Mouse (Mus musculus): ENCODE measurements around the gene Prss41. TPM values are rescaled to one million over a fixed set of nuclear protein-coding genes. Genes with fewer than 3 reads are reported as not detected.

Prss41 gene
- total RNA-seq, 1 experiment: 6.8 TPM

DNA sequence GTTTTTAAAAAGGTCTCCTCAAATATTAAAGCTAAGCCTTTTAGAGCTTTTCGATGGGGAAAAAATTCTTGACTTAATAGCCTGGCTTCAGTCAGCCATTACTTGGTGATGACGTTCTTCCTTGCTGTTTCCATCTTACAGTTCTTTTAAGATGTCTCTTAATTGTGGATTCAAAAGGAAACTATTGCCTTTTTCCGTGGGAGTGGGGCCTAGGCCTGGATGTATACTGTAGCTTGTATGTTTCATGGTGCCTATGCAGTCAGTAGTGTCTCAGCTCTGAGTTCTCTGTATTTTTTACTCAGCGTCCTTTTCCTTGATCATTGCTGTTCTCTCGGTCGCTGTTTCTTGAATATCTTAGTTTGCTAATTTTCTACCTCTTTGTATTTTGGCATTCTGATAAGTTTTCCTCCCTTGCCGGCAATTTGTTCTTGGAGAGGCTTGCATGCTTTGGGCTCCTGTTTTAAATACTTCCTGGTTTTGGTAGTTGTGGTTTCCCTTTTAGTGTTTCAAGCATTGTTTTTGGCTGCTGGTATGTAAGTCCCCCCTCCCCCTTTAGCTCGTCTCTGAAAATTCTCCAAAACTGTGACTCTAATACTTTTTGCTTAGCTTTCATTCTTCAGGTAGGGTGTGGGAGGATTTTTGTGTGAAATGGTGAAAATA lies 39.4 kb downstream of the Prss41 start:
- Histone ChIP-seq H3K4me3 (ENCODE audit: insufficient read depth in 1 of 2, low read depth in 1 of 2, low read length in 2 of 2, poor library complexity in 1 of 2, severe bottlenecking in 1 of 2) (peak overlapping the region; percentile 79 to 95), H3K9me3 (ENCODE audit: control insufficient read depth, insufficient read depth, low read depth, low read length) (no peaks in the 10 kb centered on the region), H3K36me3 (ENCODE audit: control insufficient read depth, insufficient read depth, low read length, poor library complexity, severe bottlenecking) (peaks cover 19% of the 10 kb centered on the region), H3K27ac (ENCODE audit: insufficient read depth, low read depth, low read length, poor library complexity, severe bottlenecking) (no peak overlapping the region; the same call in 1 of the 2 replicates), H3K9ac (ENCODE audit: insufficient read depth, low read depth, low read length, poor library complexity, severe bottlenecking) (peak overlapping the region; percentile 93), H3K4me1 (ENCODE audit: control insufficient read depth in 2 of 2, insufficient read depth in 2 of 2, low read length in 2 of 2, poor library complexity in 1 of 2) (peaks cover 0 to 4% of the 10 kb centered on the region in 2 experiments; a peak in 2 of 4 replicates)
- no peak for DNase-seq (ENCODE audit: low read depth, low spot score)
- in situ Hi-C loops (cut with MboI; ENCODE audit: low sequenced_read_pairs in 2 of 2, unreplicated experiment in 2 of 2): no loop called here
- TF ChIP-seq CHD2 (IDR thresholded peaks at IDR 0.05; ENCODE audit: low read depth, low read length): no peak
- no peak for TF ChIP-seq ZNF384 (IDR thresholded peaks at IDR 0.05; ENCODE audit: low read depth, low read length)
- no peak for TF ChIP-seq ZC3H11A (IDR thresholded peaks at IDR 0.05; ENCODE audit: borderline replicate concordance, low read depth, low read length)
- TF ChIP-seq HCFC1 (IDR thresholded peaks at IDR 0.05; ENCODE audit: borderline replicate concordance, insufficient read depth, low read length): no peak
- TF ChIP-seq MAFK (IDR thresholded peaks at IDR 0.05; ENCODE audit: insufficient read depth, low read depth, low read length): no peak

DNA sequence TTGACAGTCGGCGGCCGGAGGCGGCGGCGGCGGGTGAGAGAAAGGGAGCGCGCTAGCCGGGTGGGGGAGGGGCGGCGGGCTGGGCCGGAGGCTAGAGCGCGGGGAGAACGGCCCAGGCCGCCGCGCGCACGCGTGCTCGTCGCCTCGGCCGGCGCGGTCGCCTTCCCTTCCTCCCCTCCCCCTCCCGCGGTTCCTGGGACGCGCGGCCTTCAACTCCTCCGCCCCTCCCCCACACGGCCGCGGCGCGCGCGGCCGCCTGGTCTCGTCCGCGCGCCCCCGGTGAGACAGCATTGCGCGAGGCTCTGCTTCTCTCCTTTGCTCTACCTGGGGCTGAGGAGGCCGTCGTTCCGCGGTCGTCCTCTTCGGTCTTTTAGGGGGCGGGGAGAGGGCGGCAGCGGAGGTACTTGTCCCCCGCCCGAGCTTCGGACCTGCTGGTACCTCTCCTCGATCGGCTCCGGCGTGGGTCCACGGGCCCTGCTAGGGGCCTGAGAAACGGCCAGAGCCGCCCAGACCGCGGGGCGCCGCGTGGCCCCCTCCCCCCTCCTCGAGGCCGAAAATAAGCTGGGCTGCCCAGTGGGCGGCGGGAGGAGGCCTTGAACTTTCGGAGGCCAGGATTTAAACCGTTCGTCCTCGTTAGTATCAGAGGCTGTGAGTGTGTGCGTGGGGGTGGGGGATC lies 40.5 kb downstream of the Prss41 start:
- TF ChIP-seq MAFK (IDR thresholded peaks at IDR 0.05; ENCODE audit: insufficient read depth, low read depth, low read length) (no peak), CHD2 (IDR thresholded peaks at IDR 0.05; ENCODE audit: low read depth, low read length) (peak; percentile 54)
- H3K36me3 ChIP-seq (ENCODE audit: control insufficient read depth, insufficient read depth, low read length, poor library complexity, severe bottlenecking): peaks cover 9% of the 10 kb centered on the region
- H3K4me3 ChIP-seq (ENCODE audit: insufficient read depth in 1 of 2, low read depth in 1 of 2, low read length in 2 of 2, poor library complexity in 1 of 2, severe bottlenecking in 1 of 2): peak overlapping the region; percentile 79 to 95
- peak overlapping the region; percentile 93 for H3K27ac ChIP-seq (ENCODE audit: insufficient read depth, low read depth, low read length, poor library complexity, severe bottlenecking)
- peak; percentile 88 for DNase-seq (ENCODE audit: low read depth, low spot score)
- in situ Hi-C loops (cut with MboI; ENCODE audit: low sequenced_read_pairs in 2 of 2, unreplicated experiment in 2 of 2): no loop called here
- no peaks in the 10 kb centered on the region for H3K9me3 ChIP-seq (ENCODE audit: control insufficient read depth, insufficient read depth, low read depth, low read length)
- peaks cover 0 to 4% of the 10 kb centered on the region in 2 experiments; a peak in 2 of 4 replicates for H3K4me1 ChIP-seq (ENCODE audit: control insufficient read depth in 2 of 2, insufficient read depth in 2 of 2, low read length in 2 of 2, poor library complexity in 1 of 2)
- peak overlapping the region; percentile 93 for H3K9ac ChIP-seq (ENCODE audit: insufficient read depth, low read depth, low read length, poor library complexity, severe bottlenecking)

DNA sequence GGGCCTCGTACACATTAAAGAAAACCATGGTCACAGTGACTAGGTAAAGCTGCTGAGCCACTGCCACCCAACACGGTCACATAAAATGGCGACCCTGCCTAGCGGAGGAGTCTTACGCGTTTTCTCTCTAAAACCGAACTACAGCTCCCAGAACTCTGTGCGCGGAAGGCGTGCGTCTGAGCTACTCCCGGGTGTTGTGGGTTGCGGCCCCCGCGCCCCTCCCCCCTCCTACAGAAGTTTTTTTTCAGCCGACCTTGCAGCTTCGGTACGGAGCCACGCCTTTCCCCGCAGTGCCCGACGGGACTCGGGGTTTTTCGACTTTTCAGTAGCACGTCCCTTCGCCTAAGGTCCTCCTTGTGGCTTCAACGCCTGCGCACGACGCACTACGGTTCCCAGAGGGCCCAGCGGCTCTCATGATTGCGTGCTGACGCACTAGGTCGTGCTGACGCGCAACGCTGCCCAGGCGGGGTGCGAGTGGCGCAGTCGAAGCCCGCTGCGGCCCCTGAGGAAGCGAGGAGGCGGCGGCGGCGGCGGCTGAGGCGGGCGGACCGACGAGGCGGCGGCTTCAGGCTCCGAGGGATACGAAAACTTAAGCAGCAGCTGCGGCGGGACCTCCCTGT lies 41.1 kb downstream of the Prss41 start:
- Histone ChIP-seq H3K4me3 (ENCODE audit: insufficient read depth in 1 of 2, low read depth in 1 of 2, low read length in 2 of 2, poor library complexity in 1 of 2, severe bottlenecking in 1 of 2) (peak overlapping the region; percentile 79 to 95), H3K9ac (ENCODE audit: insufficient read depth, low read depth, low read length, poor library complexity, severe bottlenecking) (peak overlapping the region; percentile 96), H3K36me3 (ENCODE audit: control insufficient read depth, insufficient read depth, low read length, poor library complexity, severe bottlenecking) (peaks cover 2% of the 10 kb centered on the region), H3K4me1 (ENCODE audit: control insufficient read depth in 2 of 2, insufficient read depth in 2 of 2, low read length in 2 of 2, poor library complexity in 1 of 2) (peaks cover 0 to 4% of the 10 kb centered on the region in 2 experiments; a peak in 2 of 4 replicates), H3K27ac (ENCODE audit: insufficient read depth, low read depth, low read length, poor library complexity, severe bottlenecking) (peak overlapping the region; percentile 93), H3K9me3 (ENCODE audit: control insufficient read depth, insufficient read depth, low read depth, low read length) (no peaks in the 10 kb centered on the region)
- 0 out of 2 replicates have a peak, but pooled peaks have one; percentile 49 for TF ChIP-seq MAFK (IDR thresholded peaks at IDR 0.05; ENCODE audit: insufficient read depth, low read depth, low read length)
- peak; percentile 93 for TF ChIP-seq HCFC1 (IDR thresholded peaks at IDR 0.05; ENCODE audit: borderline replicate concordance, insufficient read depth, low read length)
- TF ChIP-seq CHD2 (IDR thresholded peaks at IDR 0.05; ENCODE audit: low read depth, low read length): peak; percentile 66; the same call in 1 of the 2 replicates
- 0 out of 2 replicates have a peak, but pooled peaks have one; percentile 0 for TF ChIP-seq ZC3H11A (IDR thresholded peaks at IDR 0.05; ENCODE audit: borderline replicate concordance, low read depth, low read length)
- TF ChIP-seq ZNF384 (IDR thresholded peaks at IDR 0.05; ENCODE audit: low read depth, low read length): peak; percentile 97
- in situ Hi-C loops (cut with MboI; ENCODE audit: low sequenced_read_pairs in 2 of 2, unreplicated experiment in 2 of 2): no loop called here
- peak; percentile 97 for DNase-seq (ENCODE audit: low read depth, low spot score)

DNA sequence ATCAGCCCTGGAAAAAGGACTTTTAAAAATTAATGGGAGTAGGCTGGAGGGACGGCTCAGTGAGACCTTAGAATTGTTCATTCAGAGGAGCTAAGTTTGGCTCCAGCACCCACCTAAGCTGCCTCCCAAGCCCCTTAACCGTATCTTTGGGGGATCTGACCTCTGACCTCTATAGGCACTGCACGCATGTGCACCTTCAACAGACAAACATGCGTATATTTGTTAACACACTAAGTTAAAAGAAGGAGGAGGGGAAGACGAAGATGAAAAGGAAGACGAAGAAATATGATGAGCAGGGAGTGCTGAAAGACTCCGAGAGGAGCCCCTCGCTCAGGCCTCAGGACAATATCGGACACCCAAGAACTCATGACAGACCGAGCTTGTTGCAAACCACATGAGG lies 42.3 kb downstream of the Prss41 start:
- Histone ChIP-seq H3K4me3 (ENCODE audit: insufficient read depth in 1 of 2, low read depth in 1 of 2, low read length in 2 of 2, poor library complexity in 1 of 2, severe bottlenecking in 1 of 2) (no peak overlapping the region), H3K9ac (ENCODE audit: insufficient read depth, low read depth, low read length, poor library complexity, severe bottlenecking) (no peak overlapping the region; the same call in 1 of the 2 replicates)

More for the DNA sequence above, 42.3 kb downstream of the Prss41 start:
- Histone ChIP-seq H3K4me1 (ENCODE audit: control insufficient read depth in 2 of 2, insufficient read depth in 2 of 2, low read length in 2 of 2, poor library complexity in 1 of 2) (peaks cover 0 to 4% of the 10 kb centered on the region in 2 experiments; a peak in 2 of 4 replicates), H3K9me3 (ENCODE audit: control insufficient read depth, insufficient read depth, low read depth, low read length) (no peaks in the 10 kb centered on the region), H3K36me3 (ENCODE audit: control insufficient read depth, insufficient read depth, low read length, poor library complexity, severe bottlenecking) (no peaks in the 10 kb centered on the region), H3K27ac (ENCODE audit: insufficient read depth, low read depth, low read length, poor library complexity, severe bottlenecking) (peak overlapping the region; percentile 18; the same call in 1 of the 2 replicates)
- in situ Hi-C loops (cut with MboI; ENCODE audit: low sequenced_read_pairs in 2 of 2, unreplicated experiment in 2 of 2): no loop called here
- TF ChIP-seq ZNF384 (IDR thresholded peaks at IDR 0.05; ENCODE audit: low read depth, low read length) (no peak), MAFK (IDR thresholded peaks at IDR 0.05; ENCODE audit: insufficient read depth, low read depth, low read length) (no peak), ZC3H11A (IDR thresholded peaks at IDR 0.05; ENCODE audit: borderline replicate concordance, low read depth, low read length) (no peak), CHD2 (IDR thresholded peaks at IDR 0.05; ENCODE audit: low read depth, low read length) (no peak), HCFC1 (IDR thresholded peaks at IDR 0.05; ENCODE audit: borderline replicate concordance, insufficient read depth, low read length) (no peak)
- DNase-seq (ENCODE audit: low read depth, low spot score): no peak

Measured in ES-E14 (cell line).